Mouse (Mus musculus) cortical plate, adult 2 months (tissue): Measurements from ENCODE around the gene Atp13a4.

Source experiments
- CTCF ChIP-seq: fragments of 200-500 bp; IDR thresholded peaks from 2 replicates; pipeline ENCODE4 v1.5.1; 2011; ENCODE audit warnings: mild to moderate bottlenecking, control low read depth, low read length; ENCODE audit not compliant: insufficient read depth; ENCODE audit errors: extremely low read depth
- POLR2A ChIP-seq: fragments of 200-500 bp; IDR thresholded peaks from 2 replicates; pipeline ENCODE4 v1.6.1; 2011; ENCODE audit warnings: mild to moderate bottlenecking, low read length, control low read depth; ENCODE audit not compliant: insufficient read depth; ENCODE audit errors: extremely low read depth

DNA sequence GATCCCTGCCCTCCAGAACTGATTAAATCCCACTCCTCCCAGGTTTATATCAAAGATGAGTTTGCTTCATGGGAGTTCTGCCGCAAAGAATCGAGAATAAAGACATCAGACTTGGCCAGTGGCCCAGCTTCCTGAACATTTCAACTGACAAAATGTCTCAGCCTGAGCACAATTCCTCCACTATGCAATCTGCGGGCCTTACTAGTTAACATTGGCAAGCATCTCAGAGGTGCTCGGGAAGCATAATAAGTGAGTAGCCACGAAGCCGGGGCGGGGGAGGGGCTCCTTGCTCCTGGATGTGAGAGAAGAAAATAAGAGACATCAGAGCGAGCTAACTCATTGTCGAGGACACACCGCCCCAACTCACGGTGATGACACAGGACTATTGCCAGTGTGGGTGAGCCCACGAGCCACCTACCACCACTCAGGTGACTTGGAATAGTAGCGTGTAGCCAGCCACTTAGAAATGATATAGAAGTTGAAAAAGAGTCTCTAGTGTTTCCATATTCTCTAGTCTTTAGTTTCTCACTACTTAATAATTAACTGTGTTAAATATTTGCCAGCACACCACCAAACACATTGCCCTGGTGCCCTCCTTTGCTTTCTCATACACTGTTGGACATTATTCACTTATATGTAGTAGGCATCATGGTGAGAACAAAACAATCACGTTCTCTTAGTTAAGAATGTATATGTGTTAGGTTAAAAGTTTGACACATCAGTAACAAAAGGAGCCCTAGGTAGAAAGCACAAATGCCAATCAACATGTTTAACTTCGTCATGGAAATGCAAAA is 8.1 kb downstream of the Atp13a4 start:
- TF ChIP-seq CTCF (no peak), POLR2A (no peak)
